Mouse (Mus musculus) gastrocnemius, adult 18-20 months (tissue): ENCODE results near the gene Cdh24. TPM values are rescaled to one million over a fixed set of nuclear protein-coding genes. Genes with fewer than 3 reads are reported as not detected.
A peak's percentile ranks its signal among the peaks of the same experiment; 100 is the strongest.
"Not testable (repeated sequence)": the region's sequence is repeated elsewhere in the genome, so short reads cannot be mapped to it uniquely, and the experiment has no call there.

Source experiments
- DNase-seq: peaks from one replicate; pipeline ENCODE4 v3.0.0; 2021; ENCODE audit warnings: low spot score
- total RNA-seq, 2 experiments: library from RNA; stranded (reverse); gene quantifications; 2 replicates each; pipeline ENCODE4 v1.2.3; 2021

The Cdh24 gene
- total RNA-seq, 2 experiments from 2014 or later = 0.07 to 0.11 TPM

DNA sequence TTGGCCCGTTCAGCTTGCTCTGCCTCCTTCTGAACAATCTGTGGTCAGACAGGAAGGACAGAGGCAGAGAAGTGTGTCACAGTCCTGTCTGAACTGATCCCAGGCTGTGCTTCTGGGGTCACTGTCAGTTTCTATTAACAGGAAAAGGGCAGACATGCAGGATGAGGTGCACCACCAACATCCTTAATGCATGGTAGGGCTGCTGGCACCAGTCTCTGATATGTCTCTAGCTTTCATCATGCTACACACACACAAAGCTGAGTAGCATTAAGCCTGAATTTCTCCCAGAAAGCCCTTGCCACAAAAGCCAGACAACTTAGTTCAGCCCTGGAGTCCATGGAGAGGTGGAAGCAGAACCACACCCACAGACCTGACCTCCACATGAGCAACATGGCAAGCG lies 1.8 kb upstream of the Cdh24 start:
- DNase-seq = no peak

DNA sequence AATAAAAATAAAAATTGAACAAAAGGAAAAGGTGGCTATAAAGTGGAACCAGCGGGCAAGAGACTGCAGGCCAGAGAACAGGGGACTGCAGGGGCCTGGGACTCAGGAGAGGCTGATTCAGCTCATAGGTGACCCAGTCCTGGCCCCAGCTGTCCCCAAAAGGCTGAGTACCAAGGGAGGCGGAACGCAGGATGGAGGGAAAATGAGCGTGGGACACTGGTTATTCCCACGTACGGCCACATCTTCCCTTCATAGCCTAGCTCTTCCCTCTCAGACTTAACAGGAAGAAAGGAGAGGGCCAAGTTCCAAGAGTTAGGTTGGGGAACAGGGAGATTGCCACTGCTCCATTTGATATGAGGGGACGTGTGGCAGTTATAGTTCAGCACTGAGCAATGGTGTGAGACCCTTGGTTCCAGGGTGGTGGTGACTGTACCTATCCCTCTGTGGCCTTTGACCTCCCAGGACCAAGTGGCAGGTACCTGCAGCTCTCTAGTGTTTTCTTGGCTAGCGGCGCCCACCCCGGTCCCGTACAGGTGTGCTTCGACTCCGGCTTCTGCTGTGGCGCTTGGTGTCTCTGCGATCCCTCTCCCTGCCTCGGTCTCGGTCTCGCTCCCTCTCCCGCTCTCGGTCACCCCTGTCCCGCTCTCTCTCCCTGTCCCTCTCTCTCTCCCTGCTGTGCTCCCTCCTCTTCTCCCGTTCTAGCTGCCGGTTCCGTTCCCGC lies 1.2 kb upstream of the Cdh24 start:
- no peak for DNase-seq

- no peak for DNase-seq
These were observed 239 bp downstream of the Cdh24 start, which contains the start of gene Gm17606 for GRCm38 (mm10) chr14:54640946-54641304. TSS of gene Gm17606 (plus strand) at chr14:54640952.

GRCm38 (mm10) chr14:54640121-54640520 lies 1.0 kb downstream of the Cdh24 start:
- DNase-seq = no peak

GRCm38 (mm10) chr14:54638210-54638609 lies 3.0 kb downstream of the Cdh24 start:
- DNase-seq = no peak

DNA sequence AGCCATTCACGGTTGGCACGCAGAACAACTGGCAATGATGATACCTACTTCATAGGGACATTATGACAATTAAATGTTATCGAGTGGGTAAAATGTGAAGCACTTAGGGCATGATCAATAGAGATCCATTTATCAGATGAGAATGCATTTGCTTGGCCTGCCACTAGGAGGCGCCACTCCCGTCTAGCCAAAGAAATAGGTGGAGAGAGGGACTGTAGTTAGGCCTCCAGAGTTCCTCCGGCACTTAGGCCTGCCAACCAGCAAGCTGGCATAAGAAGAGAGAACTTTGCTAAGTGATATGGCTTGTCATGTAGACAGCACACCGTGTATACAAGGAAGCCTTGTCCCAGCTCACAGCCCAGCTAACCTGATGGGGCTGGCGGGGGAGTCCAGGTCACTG lies 4.2 kb downstream of the Cdh24 start:
- DNase-seq = peak; percentile 37

DNA sequence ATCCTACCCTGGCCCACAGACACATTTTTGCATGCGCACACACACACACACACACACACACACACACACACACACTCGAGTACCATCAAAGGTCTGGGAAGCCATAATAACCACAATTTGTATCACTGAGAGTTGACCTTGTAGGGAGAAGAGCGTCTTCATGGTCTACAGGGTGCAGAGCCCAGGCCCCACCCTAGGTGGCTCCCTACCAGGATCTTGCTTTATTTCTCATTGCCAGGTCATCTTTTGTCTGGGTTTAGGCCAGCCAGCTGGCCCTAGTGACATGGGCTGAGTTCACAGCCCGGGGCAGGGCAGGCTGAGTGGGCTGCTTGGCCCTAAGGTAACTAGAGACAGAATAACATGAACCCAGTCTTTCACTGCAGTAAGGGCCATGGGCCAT lies 7.0 kb downstream of the Cdh24 start:
- DNase-seq = no peak

DNA sequence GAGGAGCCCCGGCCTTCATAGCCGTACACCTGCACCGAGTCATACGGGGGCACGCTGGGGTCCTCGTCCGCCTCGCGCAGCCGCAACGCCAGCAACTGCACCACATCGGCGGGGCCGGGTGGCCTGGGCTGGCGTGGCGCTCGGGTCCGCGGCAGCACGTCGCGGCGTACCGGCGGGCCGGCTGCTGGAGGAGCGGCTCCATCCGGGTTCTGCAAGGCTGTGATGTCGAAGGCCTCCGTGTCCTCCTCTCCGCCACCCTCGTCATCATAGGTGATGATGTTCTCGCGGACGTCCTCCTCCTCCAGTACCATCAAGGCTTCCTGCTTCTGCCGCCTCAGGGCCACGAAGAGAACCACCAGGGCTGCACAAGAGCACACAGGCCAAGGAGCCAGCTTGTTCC lies 8.9 kb downstream of the Cdh24 start:
- DNase-seq = no peak

GRCm38 (mm10) chr14:54631240-54631599 lies 9.9 kb downstream of the Cdh24 start:
- no peak for DNase-seq

DNA sequence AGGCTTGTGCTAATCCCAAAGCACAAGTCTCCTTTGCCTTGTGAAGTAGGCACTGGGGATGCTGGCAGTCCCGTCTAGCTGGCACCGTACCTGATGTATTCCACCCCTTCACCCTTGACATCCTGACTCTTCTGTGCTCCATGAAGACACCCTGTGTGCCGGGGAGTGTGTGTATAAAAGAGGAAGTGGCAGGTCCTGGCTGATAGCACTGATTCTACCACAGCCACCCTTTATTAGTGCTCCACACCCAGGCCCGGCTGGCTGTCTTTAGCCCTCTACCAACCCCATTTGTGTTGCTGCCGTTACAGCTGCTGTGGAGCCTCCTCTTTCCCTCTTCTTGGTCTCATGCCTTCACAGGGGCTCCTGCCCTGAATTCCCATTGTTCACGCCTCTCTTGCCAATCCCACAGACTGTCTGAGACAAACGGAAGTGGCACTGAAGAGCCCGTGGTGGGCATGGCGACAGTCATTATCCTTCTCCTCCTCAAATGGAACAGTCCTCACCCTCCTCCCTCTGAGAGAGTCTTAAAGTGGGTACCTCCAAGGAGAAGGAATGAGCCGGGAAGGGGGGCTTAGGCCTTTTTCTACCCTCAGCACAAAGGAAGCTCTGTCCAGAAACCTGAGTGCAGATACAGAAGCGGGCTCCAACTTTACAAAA lies 10.5 kb downstream of the Cdh24 start:
- no peak for DNase-seq

GRCm38 (mm10) chr14:54629797-54630196 lies 11.4 kb downstream of the Cdh24 start:
- no peak for DNase-seq

DNA sequence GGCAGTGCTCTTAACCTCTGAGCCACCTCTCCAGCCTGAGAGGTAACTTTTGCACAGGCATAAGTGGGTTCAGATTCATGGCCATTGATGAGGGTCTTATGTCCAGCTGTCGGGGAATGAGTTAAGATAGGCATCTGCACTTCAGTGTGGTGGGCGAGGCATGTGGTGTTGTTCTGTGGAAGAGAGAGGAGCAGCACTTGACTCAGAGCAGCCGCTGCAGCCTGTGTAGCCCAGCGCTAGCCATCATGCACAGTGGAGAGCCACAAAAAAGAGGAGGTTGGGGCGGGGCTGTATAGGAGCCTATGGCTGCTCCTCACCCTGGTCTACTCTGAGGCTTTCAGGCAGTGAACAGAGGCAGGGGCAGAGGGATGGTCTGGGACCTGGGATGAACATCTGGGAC lies 13.1 kb downstream of the Cdh24 start:
- DNase-seq = no peak

GRCm38 (mm10) chr14:54624976-54625375 lies 16.2 kb downstream of the Cdh24 start:
- DNase-seq = no peak

DNA sequence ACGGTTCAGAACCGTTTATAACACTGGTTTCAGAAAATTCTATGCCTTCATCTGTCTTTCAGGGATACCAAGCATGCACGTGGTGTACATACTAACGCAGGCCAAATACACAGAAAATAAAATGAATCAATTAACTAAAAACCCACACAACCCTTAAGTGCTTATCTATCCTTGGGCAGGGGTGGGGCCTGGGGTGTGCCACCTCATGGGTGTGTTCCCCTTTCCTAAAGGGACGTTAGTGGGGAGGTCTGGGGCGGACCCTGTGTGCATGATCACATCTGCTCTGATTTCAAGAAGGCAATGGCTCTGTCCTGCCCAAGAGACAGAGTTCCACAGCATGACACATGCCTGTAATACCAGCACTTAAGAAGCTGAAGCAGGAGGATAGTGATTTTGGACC lies 17.8 kb downstream of the Cdh24 start:
- DNase-seq = no peak

DNA sequence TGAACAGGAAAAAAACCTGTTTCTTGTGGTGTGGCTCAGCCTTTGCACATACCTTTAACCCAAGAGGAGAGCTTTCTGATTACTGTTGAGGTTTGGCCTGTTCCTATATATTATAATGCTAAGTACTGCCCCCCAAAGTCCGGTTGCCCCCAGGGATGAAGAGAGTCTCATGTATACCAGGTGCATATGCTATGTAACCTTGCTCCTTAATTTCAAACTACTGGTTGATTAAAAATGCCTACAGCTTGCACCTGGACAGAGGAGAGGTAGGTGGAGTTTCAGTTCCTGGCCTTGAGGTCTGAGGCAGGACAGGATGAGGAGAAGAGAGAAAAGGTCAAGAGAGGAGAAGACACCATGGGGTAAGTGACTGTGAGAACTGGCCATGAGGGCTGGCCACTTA lies 20.0 kb downstream of the Cdh24 start, which contains the start of gene Psmb11:
Psmb11 (plus strand) TSS at position 301 of the 400 bp plus-strand sequence.
- DNase-seq = no peak

GRCm38 (mm10) chr14:54617897-54618365 lies 23.2 kb downstream of the Cdh24 start, which contains the start of gene Psmb5:
TSS of gene Psmb5 (minus strand) at chr14:54618022.
- peak; percentile 85 for DNase-seq

- DNase-seq = no peak
These were observed 23.8 kb downstream of the Cdh24 start for GRCm38 (mm10) chr14:54617152-54617896.

DNA sequence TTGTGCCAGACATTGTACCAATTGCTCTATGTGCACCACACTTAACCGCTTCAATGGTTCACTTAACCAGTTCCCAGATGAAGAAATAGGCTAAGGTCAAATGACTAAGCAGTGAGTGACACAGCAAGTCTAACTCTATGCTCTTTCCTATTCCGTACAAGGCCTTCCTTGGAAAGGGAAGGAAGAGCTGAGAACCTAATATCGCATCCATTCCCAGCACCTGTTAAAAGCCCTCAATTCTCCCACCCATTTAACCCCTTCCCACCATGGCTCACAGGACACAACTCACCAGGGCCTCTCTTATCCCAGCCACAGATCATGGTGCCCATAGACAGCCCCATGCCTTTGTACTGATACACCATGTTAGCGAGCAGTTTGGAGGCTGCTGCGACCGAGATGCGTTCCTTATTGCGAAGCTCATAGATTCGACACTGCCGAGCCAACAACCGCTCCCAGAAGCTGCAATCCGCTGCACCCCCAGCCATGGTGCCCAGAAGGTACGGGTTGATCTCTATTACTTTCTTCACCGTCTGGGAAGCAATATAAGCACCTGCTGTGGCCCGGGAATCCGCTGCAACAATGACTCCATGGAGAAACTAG lies 24.8 kb downstream of the Cdh24 start:
- no peak for DNase-seq

DNA sequence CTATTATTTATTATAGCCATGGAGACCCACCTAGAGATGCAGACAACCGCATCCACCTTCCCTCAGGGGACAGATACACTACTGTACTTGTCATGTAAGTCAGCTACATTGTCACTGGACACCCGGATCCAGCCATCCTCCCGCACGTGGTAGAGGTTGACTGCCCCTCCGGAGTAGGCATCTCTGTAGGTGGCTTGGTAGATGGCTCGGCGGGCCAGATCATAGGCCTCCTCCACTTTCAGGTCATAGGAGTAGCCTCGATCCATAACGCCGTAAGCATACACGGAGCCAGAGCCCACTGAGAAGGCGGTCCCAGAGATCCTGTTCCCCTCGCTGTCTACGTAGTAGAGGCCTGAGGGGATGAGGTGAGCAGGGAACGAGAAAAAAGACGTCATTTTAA lies 27.0 kb downstream of the Cdh24 start:
- not testable (repeated sequence) for DNase-seq

DNA sequence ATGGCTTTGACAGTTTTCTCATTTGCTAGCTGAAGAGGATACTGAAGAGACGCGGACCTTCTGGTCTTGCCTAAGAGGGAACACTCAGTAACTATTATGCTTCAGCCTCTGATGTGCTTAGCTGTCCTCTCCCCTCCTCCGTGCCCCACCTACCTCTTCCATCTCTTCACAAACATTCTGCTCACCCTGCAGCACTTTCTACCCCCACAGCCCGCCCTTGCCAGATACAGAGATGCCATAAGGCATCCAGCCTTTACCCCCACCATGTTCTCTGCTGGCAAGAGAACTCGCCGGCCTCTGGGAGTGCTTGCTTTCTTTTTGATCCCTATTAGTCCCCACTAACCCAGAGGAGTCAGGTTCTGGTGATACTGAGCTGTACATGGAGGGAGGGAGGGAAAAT lies 30.5 kb downstream of the Cdh24 start:
- DNase-seq = no peak

DNA sequence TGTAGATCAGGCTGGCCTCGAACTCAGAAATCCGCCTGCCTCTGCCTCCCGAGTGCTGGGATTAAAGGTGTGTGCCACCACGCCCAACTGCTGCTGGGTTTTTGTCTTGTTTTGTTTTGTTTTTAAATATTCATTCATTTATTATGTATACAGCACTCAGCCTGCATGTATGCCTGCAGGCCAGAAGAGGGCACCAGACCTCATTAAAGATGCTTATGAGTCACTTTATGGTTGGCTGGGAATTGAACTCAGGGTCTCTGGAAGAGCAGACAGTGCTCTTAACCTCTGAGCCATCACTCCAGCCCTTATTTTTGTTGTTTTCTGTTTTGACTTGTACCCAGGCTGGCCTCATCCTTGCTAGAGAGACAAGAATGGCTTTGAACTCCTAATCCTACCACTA lies 31.2 kb downstream of the Cdh24 start:
- DNase-seq = no peak

DNA sequence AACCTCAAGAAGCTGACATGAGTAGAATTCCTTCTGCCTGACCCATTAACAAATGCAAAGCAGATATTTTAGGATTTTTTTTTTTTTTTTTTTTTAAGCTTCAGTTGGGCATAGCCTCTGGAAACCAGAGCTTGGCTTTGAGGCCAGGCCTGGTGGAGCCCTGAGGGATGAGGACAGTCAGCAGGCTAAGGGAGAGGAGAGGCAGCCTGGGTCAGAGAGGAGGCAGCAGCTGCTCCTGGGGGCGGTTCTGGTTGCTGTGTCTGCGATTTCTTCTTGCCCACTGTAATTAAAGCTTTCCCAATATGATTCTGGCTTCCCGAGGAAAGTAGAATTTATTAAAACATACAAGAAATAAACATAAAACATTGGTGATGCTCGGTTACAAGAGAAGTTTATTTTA lies 31.9 kb downstream of the Cdh24 start:
- no peak for DNase-seq
